Mouse (Mus musculus) left cerebral cortex, postnatal 25 days (tissue): ENCODE data around the gene Adam15. TPM values are rescaled to one million over a fixed set of nuclear protein-coding genes. Genes with fewer than 3 reads are reported as not detected.
A peak's percentile ranks its signal among the peaks of the same experiment; 100 is the strongest.

Source experiments
- DNase-seq, 2 experiments: peaks; one replicate each; pipeline ENCODE4 v3.0.0; 2022; ENCODE audit warnings: low spot score in 2 of 2, mixed read lengths in 1 of 2
- intact Hi-C: fragments of 180-260 bp; cut with DNase I; formaldehyde crosslinking; loops from one replicate; pipeline ENCODE4 v1.15.1; 2025
- total RNA-seq, 2 experiments: library from RNA; stranded (reverse); gene quantifications; 2 replicates each; pipeline ENCODE4 v1.2.3; 2021

Adam15 gene
- total RNA-seq, 2 experiments from 2014 or later = 101 to 105 TPM

GRCm38 (mm10) chr3:89360237-89360636 is 10.4 kb upstream of the Adam15 start:
- DNase-seq = no peak
- intact Hi-C loops = no loop called here

GRCm38 (mm10) chr3:89359630-89360029 is 9.8 kb upstream of the Adam15 start:
- DNase-seq = no peak
- intact Hi-C loops = no loop called here

- no peak for DNase-seq
- intact Hi-C loops = no loop called here
Observed at GRCm38 (mm10) chr3:89356029-89356428, 6.2 kb upstream of the Adam15 start.

GRCm38 (mm10) chr3:89355512-89355902 is 5.7 kb upstream of the Adam15 start:
- no peak for DNase-seq
- intact Hi-C loops = loop anchor here (2.0 kb wide), 1 partner anchor 39 kb away; no protein-coding TSS in a partner anchor

GRCm38 (mm10) chr3:89354816-89355511 is 5.2 kb upstream of the Adam15 start:
- intact Hi-C loops = loop anchor here (2.0 kb wide), 1 partner anchor 38 kb away; no protein-coding TSS in a partner anchor
- peak; percentile 83 to 92 for DNase-seq

- intact Hi-C loops = no loop called here
Observed at GRCm38 (mm10) chr3:89351271-89351670, 1.5 kb upstream of the Adam15 start.

GRCm38 (mm10) chr3:89348911-89349868 is 606 bp downstream of the Adam15 start:
- DNase-seq = peak; percentile 29 to 38
- intact Hi-C loops = no loop called here

More at GRCm38 (mm10) chr3:89351271-89351670, 1.5 kb upstream of the Adam15 start:
- DNase-seq = no peak

- no peak for DNase-seq
- intact Hi-C loops = no loop called here
Observed at GRCm38 (mm10) chr3:89347916-89348315, 1.9 kb downstream of the Adam15 start.

GRCm38 (mm10) chr3:89346815-89347540 is 2.8 kb downstream of the Adam15 start:
- no peak for DNase-seq
- intact Hi-C loops = no loop called here

- intact Hi-C loops = no loop called here
- DNase-seq = no peak
Observed at GRCm38 (mm10) chr3:89343279-89343678, 6.5 kb downstream of the Adam15 start.

- no peak for DNase-seq
- intact Hi-C loops = no loop called here
Observed at GRCm38 (mm10) chr3:89341794-89342193, 8.0 kb downstream of the Adam15 start.

GRCm38 (mm10) chr3:89340465-89340864 is 9.3 kb downstream of the Adam15 start:
- DNase-seq = peak; percentile 68 to 74
- intact Hi-C loops = no loop called here

GRCm38 (mm10) chr3:89339416-89339815 is 10.4 kb downstream of the Adam15 start:
- intact Hi-C loops = loop anchor here (2.0 kb wide), 1 partner anchor 23 kb away; no protein-coding TSS in a partner anchor
- DNase-seq = peak; percentile 65 to 66

- DNase-seq = no peak
- intact Hi-C loops = loop anchor here (2.0 kb wide), 1 partner anchor 21 kb away; no protein-coding TSS in a partner anchor
Observed at GRCm38 (mm10) chr3:89337721-89338578, 11.8 kb downstream of the Adam15 start, which contains the start of gene Efna4. Efna4 (minus strand) TSS chr3:89338028.

GRCm38 (mm10) chr3:89337062-89337720 is 12.6 kb downstream of the Adam15 start:
- intact Hi-C loops = no loop called here
- no peak for DNase-seq

GRCm38 (mm10) chr3:89336529-89336928 is 13.3 kb downstream of the Adam15 start:
- no peak for DNase-seq
- intact Hi-C loops = no loop called here

- DNase-seq = no peak
- intact Hi-C loops = no loop called here
Observed at GRCm38 (mm10) chr3:89333053-89333452, 16.7 kb downstream of the Adam15 start.

GRCm38 (mm10) chr3:89332476-89332875 is 17.3 kb downstream of the Adam15 start:
- intact Hi-C loops = no loop called here
- no peak for DNase-seq
